17 mouse cellular contexts compared by ENCODE assay signal in the genomic region with DNA sequence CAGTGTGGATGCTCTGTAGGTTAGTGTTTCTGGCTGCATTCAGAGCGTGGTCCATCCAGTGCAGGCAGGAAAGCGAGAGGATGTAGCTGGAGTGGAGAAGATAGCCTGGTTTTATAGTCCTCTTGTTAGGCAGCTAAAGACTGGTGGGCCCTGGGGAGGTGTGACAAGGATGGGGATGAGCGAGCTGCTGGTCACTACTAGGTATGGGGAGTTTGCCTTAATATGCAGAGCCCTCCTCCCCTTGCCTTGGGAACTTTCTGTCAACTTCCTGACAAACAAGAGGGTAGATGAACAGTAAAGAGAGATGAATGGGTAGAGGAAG. TPM values are rescaled to one million over a fixed set of nuclear protein-coding genes. Genes with fewer than 3 reads are reported as not detected.
DNase-seq lines count a peak whose midpoint lies in the region; ATAC-seq lines count a peak whose summit lies in the region.
"Had no signal": no experiment of that assay in that cellular context is flagged by ENCODE, and none has a peak within 500 bp of the region (broad histone marks: within the 10 kb centered on the region; RNA-seq: fewer than 3 reads in every experiment).

No protein-coding gene starts in this region.

- H3K27ac ChIP-seq in heart, embryonic 16.5 days (ENCODE audit: low read length) = no peak overlapping the region
- peak overlapping the region; percentile 77 for H3K27ac ChIP-seq in forebrain, embryonic 15.5 days (replicated peaks)
- peak overlapping the region; percentile 56 for H3K27ac ChIP-seq in hindbrain, embryonic 15.5 days (replicated peaks)
- H3K27ac ChIP-seq in neural tube, embryonic 12.5 days = no peak overlapping the region
- H3K27ac ChIP-seq: intestine, embryonic 15.5 days; kidney, postnatal 0 days; limb, embryonic 12.5 days; liver, embryonic 15.5 days; stomach, postnatal 0 days had no signal

- ATAC-seq in heart, embryonic 16.5 days (replicated peaks; ENCODE audit: extremely low read depth, insufficient read depth, low FRiP score) = peak; percentile 6; the same call in 1 of the 2 replicates
- ATAC-seq in forebrain, embryonic 15.5 days (replicated peaks) = no peak
- ATAC-seq in hindbrain, embryonic 15.5 days (ENCODE audit: low FRiP score, low read depth) = 0 out of 2 replicates have a peak, but pooled peaks have one; percentile 12
- ATAC-seq in neural tube, embryonic 12.5 days (ENCODE audit: low FRiP score, low read depth) = no peak
- ATAC-seq in inflammation-experienced regulatory T-cells, adult 6 months = no peak
- ATAC-seq in CD4-positive, CD25-positive, alpha-beta regulatory T cell, adult 4 months = no peak
- ATAC-seq: intestine, embryonic 15.5 days; lung, postnatal 0 days had no signal

- H3K9ac ChIP-seq in heart, embryonic 16.5 days (ENCODE audit: low read length) = no peak overlapping the region
- H3K9ac ChIP-seq in forebrain, embryonic 15.5 days (replicated peaks) = 0 out of 2 replicates have a peak overlapping the region, but pooled peaks have one; percentile 25
- no peak overlapping the region for H3K9ac ChIP-seq in hindbrain, embryonic 15.5 days
- H3K9ac ChIP-seq in neural tube, embryonic 12.5 days = no peak overlapping the region
- H3K9ac ChIP-seq: intestine, embryonic 15.5 days; limb, embryonic 12.5 days; liver, embryonic 15.5 days had no signal

- H3K4me2 ChIP-seq in heart, embryonic 16.5 days (ENCODE audit: low read depth, low read length) = no peak overlapping the region
- H3K4me2 ChIP-seq in forebrain, embryonic 15.5 days (replicated peaks) = peak overlapping the region; percentile 20; the same call in 1 of the 2 replicates
- H3K4me2 ChIP-seq in hindbrain, embryonic 15.5 days = peak overlapping the region; percentile 21
- 0 out of 2 replicates have a peak overlapping the region, but pooled peaks have one; percentile 22 for H3K4me2 ChIP-seq in neural tube, embryonic 12.5 days (replicated peaks)
- H3K4me2 ChIP-seq: intestine, embryonic 15.5 days; limb, embryonic 12.5 days; liver, embryonic 15.5 days had no signal

- no peak for DNase-seq in heart, adult 9 months (ENCODE audit: low spot score in 2 of 2)
- DNase-seq in adrenal gland, postnatal 36 days = no peak
- DNase-seq: thymus, postnatal 14 days had no signal

- H3K9me3 ChIP-seq in heart, embryonic 16.5 days (replicated peaks; ENCODE audit: control insufficient read depth, low read length) = no peaks in the 10 kb centered on the region
- no peaks in the 10 kb centered on the region for H3K9me3 ChIP-seq in forebrain, embryonic 15.5 days
- H3K9me3 ChIP-seq in hindbrain, embryonic 15.5 days = no peaks in the 10 kb centered on the region
- H3K9me3 ChIP-seq in neural tube, embryonic 12.5 days = no peaks in the 10 kb centered on the region
- H3K9me3 ChIP-seq: intestine, embryonic 15.5 days; limb, embryonic 12.5 days; liver, embryonic 15.5 days had no signal

- no peaks in the 10 kb centered on the region for H3K36me3 ChIP-seq in heart, embryonic 16.5 days (ENCODE audit: control insufficient read depth, insufficient read depth)
- 0 out of 2 replicates have a peak, but pooled peaks cover 5% of the 10 kb centered on the region for H3K36me3 ChIP-seq in forebrain, embryonic 15.5 days
- H3K36me3 ChIP-seq in hindbrain, embryonic 15.5 days = no peaks in the 10 kb centered on the region
- 0 out of 2 replicates have a peak, but pooled peaks cover 3% of the 10 kb centered on the region for H3K36me3 ChIP-seq in neural tube, embryonic 12.5 days
- H3K36me3 ChIP-seq: intestine, embryonic 15.5 days; limb, embryonic 12.5 days; liver, embryonic 15.5 days had no signal

- no peaks in the 10 kb centered on the region for H3K27me3 ChIP-seq in heart, embryonic 16.5 days (ENCODE audit: control insufficient read depth, insufficient read depth, low read length)
- no peaks in the 10 kb centered on the region for H3K27me3 ChIP-seq in forebrain, embryonic 15.5 days
- H3K27me3 ChIP-seq in hindbrain, embryonic 15.5 days = no peaks in the 10 kb centered on the region
- no peaks in the 10 kb centered on the region for H3K27me3 ChIP-seq in neural tube, embryonic 12.5 days (replicated peaks)
- H3K27me3 ChIP-seq: intestine, embryonic 15.5 days; limb, embryonic 12.5 days; liver, embryonic 15.5 days had no signal

- 79% methylated on average over 3 of the region's 3 CpGs for WGBS in heart, embryonic 16.5 days
- WGBS in forebrain, embryonic 15.5 days = 61% methylated on average over 3 of the region's 3 CpGs
- 61% methylated on average over 3 of the region's 3 CpGs for WGBS in hindbrain, embryonic 15.5 days
- 63% methylated on average over 3 of the region's 3 CpGs for WGBS in neural tube, embryonic 12.5 days

- H3K4me1 ChIP-seq in heart, embryonic 16.5 days (ENCODE audit: control insufficient read depth, insufficient read depth, low read length) = no peaks in the 10 kb centered on the region
- H3K4me1 ChIP-seq in forebrain, embryonic 15.5 days = peaks cover 64% of the 10 kb centered on the region
- H3K4me1 ChIP-seq in hindbrain, embryonic 15.5 days (replicated peaks) = peaks cover 61% of the 10 kb centered on the region
- peaks cover 38% of the 10 kb centered on the region for H3K4me1 ChIP-seq in neural tube, embryonic 12.5 days
- H3K4me1 ChIP-seq: intestine, embryonic 15.5 days; liver, embryonic 15.5 days had no signal

- no peak overlapping the region for H3K4me3 ChIP-seq in heart, embryonic 16.5 days (ENCODE audit: low read length)
- H3K4me3 ChIP-seq in forebrain, embryonic 15.5 days = no peak overlapping the region
- H3K4me3 ChIP-seq in hindbrain, embryonic 15.5 days = no peak overlapping the region
- no peak overlapping the region for H3K4me3 ChIP-seq in neural tube, embryonic 12.5 days
- H3K4me3 ChIP-seq: intestine, embryonic 15.5 days; limb, embryonic 12.5 days; liver, embryonic 15.5 days; myocyte had no signal

RNA-seq across cellular contexts. Expression of a gene that starts 36.7 kb away (rescaled TPM):
- polyA plus RNA-seq in heart, embryonic 16.5 days (2015; fragmentation: Nextera tagmentation; extraction: Ambion mirVana) = 0.80 and 0.86 TPM in 2 replicates
- 171 and 172 TPM in 2 replicates for polyA plus RNA-seq in forebrain, embryonic 15.5 days (2015; fragmentation: Nextera tagmentation; extraction: Ambion mirVana)
- 179 and 188 TPM in 2 replicates for polyA plus RNA-seq in hindbrain, embryonic 15.5 days (2015; fragmentation: Nextera tagmentation; extraction: Ambion mirVana)
- polyA plus RNA-seq in neural tube, embryonic 12.5 days (2016; fragmentation: Nextera tagmentation; extraction: Ambion mirVana) = 165 and 168 TPM in 2 replicates
- polyA plus RNA-seq in inflammation-experienced regulatory T-cells, adult 6 months (2017; shearing (Covaris generic)) = 1 to 10 TPM; 2.5 to 3.1 (median 2.6) TPM
- polyA plus RNA-seq in CD4-positive, CD25-positive, alpha-beta regulatory T cell, adult 4 months (2017; shearing (Covaris generic)) = 1 to 10 TPM; 2.0 to 2.1 TPM
- total RNA-seq in adrenal gland, postnatal 36 days (2021) = 1 to 10 TPM; 4.8 to 5.4 TPM
- total RNA-seq: megakaryocyte progenitor cell, adult 5-6 weeks had no signal

Comparison
In these comparisons a context has a peak if more than half of its experiments do, and no peak if none do; other contexts are left out.
1. ATAC-seq: peak in heart, embryonic 16.5 days (single experiment) and hindbrain, embryonic 15.5 days (single experiment); none in forebrain, embryonic 15.5 days (single experiment), neural tube, embryonic 12.5 days (single experiment), inflammation-experienced regulatory T-cells, adult 6 months (single experiment) and CD4-positive, CD25-positive, alpha-beta regulatory T cell, adult 4 months (single experiment).
2. H3K27ac ChIP-seq: peak in forebrain, embryonic 15.5 days (single experiment) and hindbrain, embryonic 15.5 days (single experiment); none in heart, embryonic 16.5 days (single experiment) and neural tube, embryonic 12.5 days (single experiment).
3. RNA of a gene that starts 36.7 kb away (polyA plus RNA-seq): 179 to 188 TPM in hindbrain, embryonic 15.5 days, 171 to 172 TPM in forebrain, embryonic 15.5 days and 165 to 168 TPM in neural tube, embryonic 12.5 days; 2.5 to 3.1 TPM in inflammation-experienced regulatory T-cells, adult 6 months, 2.0 to 2.1 TPM in CD4-positive, CD25-positive, alpha-beta regulatory T cell, adult 4 months and 0.80 to 0.86 TPM in heart, embryonic 16.5 days; every median in the first group is over 10 times any median in the second.